Mouse (Mus musculus) embryo, embryonic 10.5 days (tissue): ENCODE data around the gene Zgpat.

ENCODE experiments used
- DNase-seq: peaks from one replicate; pipeline ENCODE4 v3.0.0-alpha.2; 2015; ENCODE audit warnings: low spot score

The Zgpat gene

DNA sequence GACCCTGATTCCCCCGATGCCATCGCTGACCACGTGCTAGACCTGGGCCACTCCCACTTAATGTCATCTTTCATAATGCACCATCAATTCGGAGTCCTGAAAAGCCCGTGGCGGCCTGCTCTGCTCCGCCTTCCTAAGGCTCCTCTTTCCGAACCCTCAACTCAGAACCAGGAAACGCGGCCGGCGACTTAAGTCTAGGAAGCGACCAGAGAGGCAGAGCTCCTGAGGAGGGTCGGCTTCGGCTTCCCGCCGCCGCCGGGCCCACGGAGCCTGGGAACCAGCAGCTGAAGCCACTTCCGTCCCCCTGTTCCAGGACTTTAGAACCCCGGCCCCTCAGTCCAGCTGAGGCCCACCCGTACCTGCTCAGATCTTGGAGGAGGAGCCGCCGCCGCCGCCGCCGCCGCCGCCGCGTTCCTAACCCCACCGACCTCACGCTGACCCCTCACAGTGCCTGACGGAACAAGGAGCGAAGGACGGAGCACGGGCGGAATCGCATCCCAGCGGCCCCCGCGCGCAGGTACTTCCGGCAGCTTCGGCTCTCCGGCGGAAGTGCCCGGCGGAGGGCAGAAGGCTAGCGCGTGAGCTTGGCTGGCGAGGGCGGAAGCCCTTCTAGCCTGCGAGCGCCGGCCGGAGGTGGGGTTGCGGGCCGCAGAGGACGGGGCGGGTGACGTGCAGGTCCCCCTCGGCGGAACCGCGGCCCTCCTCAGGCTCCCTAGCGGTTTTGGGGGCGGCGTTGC is at the start of gene Zgpat, which contains the start of gene Arfrp1:
Gene Zgpat (plus strand): TSS at position 69 of the 737 bp plus-strand sequence.
Gene Arfrp1 (minus strand): TSS at position 545 of the 737 bp plus-strand sequence.
- peak; percentile 93 for DNase-seq

- peak; percentile 95 for DNase-seq
Measured at GRCm38 (mm10) chr2:181319248-181320102, 45.3 kb upstream of the Zgpat start, which contains the start of gene Rtel1. TSS of gene Rtel1 (plus strand) at chr2:181319739.

DNA sequence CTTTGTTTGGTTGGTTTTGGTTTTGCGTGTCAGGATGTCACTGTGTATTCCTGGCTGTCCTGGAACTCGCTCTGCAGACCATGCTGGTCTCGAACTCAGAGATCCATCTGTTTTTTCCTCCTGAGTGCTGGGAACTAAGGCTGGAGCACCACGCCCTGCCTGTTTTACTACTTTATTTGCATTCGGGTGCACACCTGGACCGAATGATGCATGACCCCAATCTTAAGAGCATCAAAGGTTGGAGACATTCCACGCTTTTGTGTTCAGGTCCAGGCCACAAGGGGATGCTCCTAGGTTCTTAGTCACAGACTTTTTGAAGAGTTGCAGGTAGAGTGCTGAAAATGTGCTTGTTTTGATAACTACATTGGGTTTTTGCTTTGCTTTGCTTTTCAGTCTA is 44.6 kb upstream of the Zgpat start:
- no peak for DNase-seq

DNA sequence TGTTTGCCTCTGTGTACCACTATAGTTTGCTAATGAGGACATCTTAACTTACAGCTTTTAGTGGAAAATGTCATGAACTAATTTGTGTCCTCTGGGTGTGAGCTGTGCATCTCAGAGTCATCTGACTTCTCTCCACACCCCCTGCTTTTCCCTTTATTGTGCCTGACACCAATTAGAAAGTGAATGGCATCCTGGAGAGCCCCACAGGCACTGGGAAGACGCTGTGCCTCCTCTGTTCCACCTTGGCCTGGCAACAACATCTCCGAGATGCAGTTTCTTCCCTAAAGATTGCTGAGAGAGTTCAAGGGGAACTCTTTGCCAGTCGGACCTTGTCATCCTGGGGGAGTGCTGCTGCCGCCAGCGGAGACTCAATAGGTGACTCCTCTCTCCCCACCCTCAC is 42.6 kb upstream of the Zgpat start:
- DNase-seq: no peak

DNA sequence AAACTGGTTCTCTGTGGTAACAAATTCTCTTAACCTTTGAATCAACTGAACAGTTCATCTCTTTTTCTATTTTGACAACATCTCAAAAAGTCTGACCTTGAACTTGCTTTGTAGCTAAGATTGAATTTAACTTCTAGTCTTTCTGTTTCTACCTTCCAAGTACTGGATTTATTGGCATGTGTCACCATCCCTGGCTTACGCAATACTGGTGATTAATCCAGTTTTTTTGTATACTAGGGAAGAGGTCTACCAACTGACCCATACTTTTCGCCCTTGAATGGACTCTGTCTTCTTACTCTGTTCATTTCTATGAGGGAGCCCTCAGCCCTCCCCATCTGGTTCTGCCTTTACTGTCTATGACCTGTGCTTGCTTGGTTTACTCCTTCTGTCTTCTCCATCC is 38.6 kb upstream of the Zgpat start:
- no peak for DNase-seq

DNA sequence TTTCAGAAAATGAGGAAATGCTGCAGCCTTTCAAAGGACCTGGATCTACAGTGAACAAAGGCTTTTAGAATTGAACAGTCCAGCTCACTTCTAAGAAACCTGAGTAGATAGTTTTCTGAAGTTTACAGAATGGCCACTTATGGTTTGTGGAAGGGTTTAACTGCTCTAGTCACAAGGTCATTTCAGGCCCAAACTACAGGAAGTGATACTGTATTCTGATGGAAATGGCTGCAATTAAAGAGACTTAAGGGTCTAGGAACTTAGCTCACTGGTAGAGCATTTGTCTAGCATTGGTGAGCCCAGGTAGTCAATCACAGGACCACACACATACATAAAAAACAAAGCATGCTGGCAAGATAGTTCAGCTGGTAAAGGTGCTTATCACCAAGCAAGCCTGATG is 32.2 kb upstream of the Zgpat start:
- DNase-seq: no peak

DNA sequence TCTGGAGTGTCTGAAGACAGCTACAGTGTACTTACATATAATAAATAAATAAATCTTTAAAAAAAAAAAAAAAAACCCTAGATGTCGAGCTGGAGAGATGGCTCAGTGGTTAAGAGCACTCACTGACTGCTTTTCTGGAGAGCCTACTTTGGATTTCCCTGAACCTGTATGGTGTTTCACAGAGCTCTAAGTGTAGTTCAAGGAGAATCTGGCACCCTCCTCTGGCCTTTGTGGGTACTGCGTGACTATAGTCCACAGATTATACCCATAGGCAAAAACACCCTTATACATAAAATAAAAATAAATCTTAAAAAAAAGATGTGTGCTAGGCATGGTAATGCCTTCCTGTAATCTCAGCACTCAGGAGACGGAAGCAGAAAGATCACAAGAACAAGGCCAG is 30.7 kb upstream of the Zgpat start:
- DNase-seq: peak; percentile 83

GRCm38 (mm10) chr2:181340426-181340825 is 24.3 kb upstream of the Zgpat start:
- DNase-seq: no peak

DNA sequence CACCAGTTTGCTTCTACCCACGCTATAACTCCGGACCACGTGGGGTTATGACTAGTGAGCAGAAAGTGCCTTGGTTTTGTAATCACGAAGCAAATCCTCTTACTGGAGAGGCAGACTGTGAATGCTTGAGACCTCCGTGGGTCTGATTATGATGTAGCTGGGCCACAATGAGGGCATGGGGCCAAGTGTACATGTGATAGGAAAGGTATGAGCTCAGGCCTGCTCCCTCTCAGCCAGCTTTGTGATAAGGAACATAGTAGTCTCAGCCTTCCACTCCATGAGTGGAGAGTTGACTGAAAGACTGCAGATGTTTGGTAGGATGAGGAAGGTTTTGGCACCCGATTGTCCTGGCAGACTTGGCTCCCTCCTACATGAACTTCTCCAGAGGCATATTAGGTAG is 22.0 kb upstream of the Zgpat start:
- no peak for DNase-seq

DNA sequence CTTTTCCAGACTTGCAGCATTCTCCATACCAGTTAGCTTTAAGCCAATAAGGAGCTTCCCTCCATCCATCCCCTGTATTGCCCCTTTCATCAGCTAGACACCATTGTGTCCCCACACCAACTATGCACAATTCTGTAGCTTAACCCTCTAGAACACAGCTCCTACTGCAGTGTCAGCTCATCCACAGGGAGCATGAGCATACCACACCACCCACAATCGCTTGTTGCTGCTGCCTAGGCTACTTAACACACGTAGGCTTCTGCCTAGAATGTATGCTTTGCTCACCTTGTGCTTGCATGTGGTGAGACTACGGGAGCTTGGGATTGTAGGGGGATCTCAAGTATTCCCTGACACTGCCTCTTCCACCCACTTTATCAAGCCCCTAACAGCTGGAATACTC is 7.9 kb upstream of the Zgpat start:
- DNase-seq: no peak

GRCm38 (mm10) chr2:181363946-181364345 is 782 bp upstream of the Zgpat start:
- no peak for DNase-seq

DNA sequence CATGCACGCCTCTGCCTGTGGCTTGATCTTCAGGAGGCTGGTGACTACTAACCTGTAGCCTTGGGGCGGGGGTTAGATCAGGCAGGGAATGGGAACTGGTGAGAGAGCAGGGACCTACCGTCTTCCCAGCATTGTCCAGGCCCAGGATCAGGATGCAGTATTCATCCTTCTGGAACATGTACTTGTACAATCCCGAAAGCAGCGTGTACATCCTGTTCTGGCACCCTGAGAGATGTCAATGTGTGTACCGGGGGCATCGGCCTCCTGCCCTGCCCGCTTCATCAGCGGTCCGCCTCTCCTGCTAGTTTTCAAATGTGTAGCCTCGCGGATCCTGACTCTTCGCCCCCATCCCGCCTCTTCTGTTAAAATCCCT is 255 bp upstream of the Zgpat start:
- no peak for DNase-seq

- DNase-seq: peak; percentile 35
Measured at GRCm38 (mm10) chr2:181365655-181366075, 937 bp downstream of the Zgpat start.

GRCm38 (mm10) chr2:181370001-181370400 is 5.3 kb downstream of the Zgpat start:
- no peak for DNase-seq

DNA sequence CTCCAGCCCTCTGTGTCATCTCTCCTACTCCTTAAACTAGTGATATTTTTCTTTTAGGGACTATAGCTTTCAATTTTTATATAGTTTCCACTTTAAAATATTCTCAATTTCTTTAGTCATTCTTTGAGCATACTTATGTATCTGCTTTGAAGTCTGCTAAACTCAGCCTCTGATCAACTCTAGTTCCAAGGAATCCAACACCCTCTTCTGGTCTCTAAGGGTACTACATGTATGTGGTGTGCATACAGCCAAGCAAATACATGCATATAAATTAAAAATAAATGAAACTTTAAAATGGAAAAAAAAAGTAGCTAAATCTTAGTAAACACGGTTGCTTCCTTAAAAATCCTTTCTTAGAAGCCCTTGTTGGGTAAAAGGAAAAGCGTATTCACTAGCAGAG is 11.1 kb downstream of the Zgpat start:
- peak; percentile 62 for DNase-seq

DNA sequence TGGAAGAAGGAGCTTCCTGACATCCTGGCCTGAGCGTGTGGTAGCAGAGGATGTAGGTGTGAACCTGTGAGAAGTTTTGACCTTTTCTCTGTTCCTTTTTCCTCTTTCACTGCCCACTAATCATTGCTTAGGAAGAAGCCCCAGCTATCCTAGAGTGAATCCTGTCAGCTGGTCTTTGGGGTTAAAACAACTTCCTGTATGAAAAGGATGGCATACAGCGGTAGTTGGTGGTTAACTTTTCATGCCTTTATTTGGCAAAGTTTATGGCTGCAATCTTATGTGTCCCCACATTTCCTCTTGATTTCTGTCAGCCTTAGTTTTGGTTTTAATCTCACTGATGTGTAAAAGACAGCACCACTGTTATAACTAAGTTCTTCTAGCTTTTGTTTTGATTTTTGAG is 12.5 kb downstream of the Zgpat start:
- DNase-seq: no peak

DNA sequence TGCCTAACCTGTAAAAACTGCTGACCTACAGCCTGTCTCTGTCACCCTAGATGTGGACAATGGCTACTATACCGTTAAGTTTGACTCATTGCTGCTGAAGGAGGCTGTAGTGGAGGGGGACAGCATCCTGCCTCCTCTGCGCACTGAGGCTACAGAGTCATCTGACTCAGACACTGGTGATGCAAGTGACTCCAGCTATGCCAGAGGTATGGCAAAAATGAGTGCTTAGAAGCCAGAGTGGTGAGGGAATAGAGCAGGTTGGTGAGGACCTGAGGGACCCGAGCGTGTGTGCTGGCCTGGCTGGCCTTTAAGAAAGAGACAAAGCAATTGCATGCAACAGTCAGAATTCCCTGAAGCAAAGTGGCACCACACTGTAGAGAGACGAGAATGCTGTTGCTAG is 14.0 kb downstream of the Zgpat start:
- DNase-seq: no peak

- no peak for DNase-seq
Measured at GRCm38 (mm10) chr2:181379778-181380177, 15.1 kb downstream of the Zgpat start, which contains the start of gene Lime1. TSS of gene Lime1 (plus strand) at chr2:181380078.

DNA sequence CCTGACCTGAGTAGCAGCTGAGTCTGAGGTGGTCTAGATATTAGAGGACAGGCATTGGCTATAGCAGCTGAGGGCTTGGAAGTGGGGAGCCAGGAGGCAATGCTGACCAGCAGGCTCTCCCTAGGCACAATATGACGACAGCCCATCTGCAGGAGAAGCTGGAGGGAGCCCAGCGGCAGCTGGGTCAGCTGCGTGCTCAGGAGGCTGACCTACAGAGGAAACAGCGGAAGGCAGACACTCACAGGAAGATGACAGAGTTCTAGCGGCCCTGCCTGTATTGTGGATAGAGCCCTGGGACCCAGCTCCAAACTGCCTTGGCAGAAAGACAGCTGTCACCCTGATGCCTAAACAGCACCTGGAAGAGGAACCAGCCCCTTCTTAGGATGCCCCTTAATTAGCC is 15.5 kb downstream of the Zgpat start:
- DNase-seq: no peak

DNA sequence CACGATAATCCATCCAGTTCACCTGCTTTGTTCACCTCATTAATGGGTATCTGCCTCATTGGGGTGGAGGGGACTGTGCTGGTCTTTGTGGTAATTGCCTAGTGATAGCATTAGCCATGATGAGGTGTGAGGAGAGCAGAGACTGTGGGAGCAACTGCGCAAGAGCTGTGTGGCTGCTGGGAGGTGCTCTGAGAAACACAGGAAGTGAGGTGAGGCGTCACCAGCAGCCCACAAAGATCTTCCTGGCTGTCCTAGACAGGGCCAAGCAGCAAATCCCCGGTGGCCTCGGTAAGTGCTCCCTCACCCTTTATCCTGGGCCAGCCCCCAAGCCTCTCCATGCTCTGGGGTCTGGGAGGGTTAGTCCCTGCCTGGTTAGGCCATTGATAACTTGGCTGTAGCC is 16.4 kb downstream of the Zgpat start:
- DNase-seq: no peak

DNA sequence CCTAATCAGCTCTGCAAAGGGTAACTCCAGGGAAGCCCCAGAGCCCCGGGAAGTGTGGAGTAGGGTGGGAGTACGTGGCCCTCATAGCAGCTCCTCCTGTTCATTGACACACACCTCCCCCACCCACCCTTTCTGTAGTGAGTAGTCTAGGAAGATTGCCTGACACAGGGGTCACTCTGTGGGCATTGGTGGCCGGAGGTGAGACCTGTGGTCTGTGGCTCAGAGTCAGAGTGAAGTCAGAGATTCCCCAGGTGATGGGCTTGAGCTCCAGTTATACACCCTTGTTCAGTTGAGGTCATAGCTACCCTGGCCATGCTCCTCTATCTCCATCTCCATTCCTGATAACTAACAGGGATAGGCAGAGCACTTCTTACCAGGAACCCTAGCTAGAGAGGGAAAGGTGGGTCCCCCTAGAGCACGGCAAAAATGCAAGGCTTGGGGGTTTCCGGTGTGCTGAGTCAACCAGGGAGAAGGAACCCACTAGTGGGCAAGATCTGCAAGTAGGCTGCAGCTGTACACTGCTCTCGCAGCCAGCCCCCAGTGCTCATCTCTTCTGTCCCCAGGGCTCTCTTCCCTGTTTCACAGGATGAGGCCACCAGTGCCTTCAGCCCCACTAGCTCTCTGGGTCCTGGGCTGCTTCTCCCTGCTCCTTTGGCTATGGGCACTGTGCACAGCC is 17.0 kb downstream of the Zgpat start:
- no peak for DNase-seq

DNA sequence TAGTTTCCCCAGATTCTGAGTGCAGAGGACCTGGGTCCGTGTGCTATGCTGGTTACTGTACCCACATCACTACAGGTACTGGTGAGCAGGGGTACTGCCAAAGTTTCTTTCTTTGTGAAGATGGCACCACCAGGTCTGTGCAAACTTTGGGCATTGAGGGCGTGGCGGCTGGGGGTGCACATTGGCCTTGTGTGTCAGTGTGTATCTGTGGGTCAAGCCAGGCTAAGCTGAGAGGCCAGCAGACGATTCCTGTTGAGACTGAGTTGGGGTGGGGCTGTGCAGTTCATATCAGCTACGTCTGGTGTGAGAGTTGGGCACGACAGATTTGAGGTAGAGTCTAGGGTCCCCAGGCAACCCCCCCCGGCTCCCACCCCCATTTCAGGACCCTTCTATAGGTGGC is 19.7 kb downstream of the Zgpat start:
- DNase-seq: no peak
